Mouse (Mus musculus) CH12.LX (cell line): ENCODE results near the gene Erich2. TPM values are rescaled to one million over a fixed set of nuclear protein-coding genes. Genes with fewer than 3 reads are reported as not detected.

ENCODE experiments used
- DNase-seq: peaks from one replicate; pipeline ENCODE4 v3.0.0-alpha.2; 2013; ENCODE audit errors: extremely low read depth
- H3K27ac ChIP-seq: 2 replicates; pipeline ENCODE4 v1.5.1; 2012; ENCODE audit warnings: low read depth, mild to moderate bottlenecking, control low read depth, moderate library complexity; ENCODE audit not compliant: insufficient read depth
- H3K27me3 ChIP-seq: replicated peaks from 2 replicates; pipeline ENCODE3; 2012; ENCODE audit warnings: inconsistent platforms
- H3K36me3 ChIP-seq, 2 experiments: replicated peaks in 1 of 2; 2 replicates each; pipeline versions ENCODE3 to v1.6.1; 2012; ENCODE audit warnings: inconsistent platforms in 1 of 2, low read length in 1 of 2, mild to moderate bottlenecking in 1 of 2, mixed read lengths in 1 of 2, moderate library complexity in 1 of 2; ENCODE audit not compliant: control insufficient read depth in 1 of 2, insufficient read depth in 1 of 2
- H3K4me1 ChIP-seq, 2 experiments: 2 replicates each; pipeline ENCODE4 v1.6.1; 2012; ENCODE audit warnings: inconsistent platforms in 1 of 2, moderate library complexity in 1 of 2; ENCODE audit not compliant: insufficient read depth in 2 of 2, control insufficient read depth in 1 of 2
- H3K4me2 ChIP-seq: 2 replicates; pipeline ENCODE4 v1.6.1; 2012; ENCODE audit warnings: low read depth, mild to moderate bottlenecking, control low read depth; ENCODE audit not compliant: poor library complexity, insufficient read depth, severe bottlenecking
- H3K4me3 ChIP-seq, 3 experiments: fragments of 150-350 bp in 1 of 3; sonication (generic) in 1 of 3; replicated peaks in 1 of 3; 2 replicates each; pipeline versions ENCODE3 to v1.5.1; 2011 to 2012; ENCODE audit warnings: low read depth in 2 of 3, low read length in 2 of 3, mild to moderate bottlenecking in 2 of 3, moderate library complexity in 2 of 3, control low read depth in 1 of 3, improper control_type of control experiment in 1 of 3, inconsistent platforms in 1 of 3, mixed read lengths in 1 of 3; ENCODE audit not compliant: poor library complexity in 1 of 3
- H3K79me2 ChIP-seq: replicated peaks from 2 replicates; pipeline ENCODE4 v1.6.1; 2012; ENCODE audit warnings: mild to moderate bottlenecking, moderate library complexity; ENCODE audit not compliant: control insufficient read depth, poor library complexity, insufficient read depth, severe bottlenecking; ENCODE audit errors: extremely low read depth
- H3K9ac ChIP-seq: 2 replicates; pipeline ENCODE4 v1.6.1; 2012; ENCODE audit warnings: low read depth, mild to moderate bottlenecking, control low read depth, moderate library complexity; ENCODE audit not compliant: insufficient read depth
- H3K9me3 ChIP-seq: replicated peaks from 2 replicates; pipeline ENCODE3; 2012; ENCODE audit warnings: low read length, inconsistent platforms, mixed read lengths
- CHD2 ChIP-seq: IDR thresholded peaks from 2 replicates; pipeline ENCODE4 v1.6.1; 2011; ENCODE audit warnings: low read length, improper control_type of control experiment
- E2F4 ChIP-seq: IDR thresholded peaks from 2 replicates; pipeline ENCODE4 v1.6.1; 2011; ENCODE audit warnings: low read depth, low read length, improper control_type of control experiment; ENCODE audit not compliant: insufficient replicate concordance
- EP300 ChIP-seq: IDR thresholded peaks from 2 replicates; pipeline ENCODE4 v1.6.1; 2011; ENCODE audit warnings: low read length, improper control_type of control experiment
- ETS1 ChIP-seq: conservative IDR thresholded peaks from 2 replicates; pipeline ENCODE4 v1.6.1; 2012; ENCODE audit warnings: low read depth, mild to moderate bottlenecking, inconsistent platforms, low read length, improper control_type of control experiment, moderate library complexity
- HCFC1 ChIP-seq: IDR thresholded peaks from 2 replicates; pipeline ENCODE4 v1.6.1; 2012; ENCODE audit warnings: low read depth, mild to moderate bottlenecking, inconsistent platforms, low read length, improper control_type of control experiment
- IRF4 ChIP-seq: IDR thresholded peaks from 2 replicates; pipeline ENCODE4 v1.6.1; 2014; ENCODE audit warnings: low read depth, mild to moderate bottlenecking, inconsistent platforms, low read length, improper control_type of control experiment
- JUN ChIP-seq: IDR thresholded peaks from 2 replicates; pipeline ENCODE4 v1.6.1; 2011; ENCODE audit warnings: low read depth, mild to moderate bottlenecking, low read length, improper control_type of control experiment, moderate library complexity; ENCODE audit not compliant: insufficient read depth
- MAX ChIP-seq: IDR thresholded peaks from 2 replicates; pipeline ENCODE4 v1.6.1; 2011; ENCODE audit warnings: low read length, improper control_type of control experiment
- MAZ ChIP-seq: IDR thresholded peaks from 2 replicates; pipeline ENCODE4 v1.6.1; 2012; ENCODE audit warnings: low read depth, mild to moderate bottlenecking, inconsistent platforms, low read length, improper control_type of control experiment, moderate library complexity
- PAX5 ChIP-seq: IDR thresholded peaks from 2 replicates; pipeline ENCODE4 v1.6.1; 2012; ENCODE audit warnings: low read length, inconsistent platforms, mixed read lengths
- POLR2AphosphoS2 ChIP-seq: IDR thresholded peaks from 2 replicates; pipeline ENCODE4 v1.6.1; 2011; ENCODE audit warnings: low read depth, low read length, improper control_type of control experiment
- RCOR1 ChIP-seq: conservative IDR thresholded peaks from 2 replicates; pipeline ENCODE4 v1.6.1; 2012; ENCODE audit warnings: low read depth, mild to moderate bottlenecking, inconsistent platforms, low read length, improper control_type of control experiment
- USF2 ChIP-seq: conservative IDR thresholded peaks from 2 replicates; pipeline ENCODE4 v1.6.1; 2011; ENCODE audit warnings: low read depth, low read length, improper control_type of control experiment
- ZKSCAN1 ChIP-seq: IDR thresholded peaks from 2 replicates; pipeline ENCODE4 v1.6.1; 2012; ENCODE audit warnings: low read depth, inconsistent platforms, low read length, improper control_type of control experiment, borderline replicate concordance
- ZMIZ1 ChIP-seq: IDR thresholded peaks from 2 replicates; pipeline ENCODE4 v1.6.1; 2012; ENCODE audit warnings: low read depth, mild to moderate bottlenecking, inconsistent platforms, low read length, improper control_type of control experiment
- dilution Hi-C: fragments of 300-500 bp; cut with MboI; formaldehyde crosslinking; loops from 2 replicates; pipeline ENCODE4 v1.14.3; 2020; ENCODE audit warnings: low sequenced_read_pairs; ENCODE audit not compliant: extremely low pct_unique_long_range_greater_than_20kb, extremely low pct_ligation_motif_present
- in situ Hi-C: fragments of 300-500 bp; cut with MboI; formaldehyde crosslinking; loops from 3 replicates; pipeline ENCODE4 v1.14.3; 2019; ENCODE audit warnings: low sequenced_read_pairs, low pct_ligation_motif_present, low pct_unique_long_range_greater_than_20kb, mixed read lengths
- polyA plus RNA-seq: library from polyadenylated mRNA; unstranded; fragments of >175 nt; gene quantifications from 2 replicates; pipeline ENCODE4 v1.2.1, GENCODE M21; 2012; ENCODE audit warnings: low read depth; ENCODE audit not compliant: insufficient read length
- total RNA-seq, 2 experiments: library from RNA; depleted of rRNA; stranded (reverse); fragments of 300-350 nt in 1 of 2; fragments of >200 nt in 1 of 2; gene quantifications; 2 replicates each; pipeline ENCODE4 v1.2.3; 2012 to 2014

Gene Erich2
- total and polyA plus RNA-seq, 3 experiments, result 0.24 TPM; not detected in 2

DNA sequence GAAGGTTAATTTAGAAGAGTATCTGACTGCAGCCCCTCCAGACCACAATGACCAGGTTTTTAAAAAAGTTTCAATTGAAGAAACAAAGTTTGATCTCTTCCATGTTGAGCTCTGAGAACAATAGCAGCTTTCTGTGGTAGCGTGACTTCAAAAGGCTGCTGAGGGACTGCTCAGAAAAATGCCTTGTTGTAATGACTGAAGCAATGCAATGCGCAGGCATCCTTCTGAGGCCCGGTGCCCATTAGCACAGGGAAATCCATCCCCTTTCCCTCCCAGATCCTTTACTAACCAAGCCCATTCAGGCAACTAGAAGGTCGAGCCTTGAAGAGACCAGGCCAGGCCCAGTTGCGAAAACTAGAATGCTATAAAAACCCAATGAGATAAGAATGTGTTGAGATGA lies 37.5 kb upstream of the Erich2 start:
- Histone ChIP-seq H3K79me2 (no peaks in the 10 kb centered on the region), H3K27me3 (no peaks in the 10 kb centered on the region), H3K36me3 (no peaks in the 10 kb centered on the region), H3K9me3 (peaks cover 19% of the 10 kb centered on the region), H3K27ac (no peak overlapping the region), H3K9ac (no peak overlapping the region), H3K4me3 (no peak overlapping the region), H3K4me2 (no peak overlapping the region), H3K4me1 (peaks cover 0 to 15% of the 10 kb centered on the region in 2 experiments; a peak in 2 of 4 replicates)
- in situ Hi-C loops, result no loop called here
- TF ChIP-seq USF2 (no peak), ZKSCAN1 (no peak), MAX (no peak), ZMIZ1 (no peak), JUN (no peak), IRF4 (no peak), CHD2 (no peak), MAZ (no peak), ETS1 (no peak), E2F4 (no peak), RCOR1 (no peak), EP300 (no peak), HCFC1 (no peak)
- dilution Hi-C loops, result no loop called here
- DNase-seq, result no peak

DNA sequence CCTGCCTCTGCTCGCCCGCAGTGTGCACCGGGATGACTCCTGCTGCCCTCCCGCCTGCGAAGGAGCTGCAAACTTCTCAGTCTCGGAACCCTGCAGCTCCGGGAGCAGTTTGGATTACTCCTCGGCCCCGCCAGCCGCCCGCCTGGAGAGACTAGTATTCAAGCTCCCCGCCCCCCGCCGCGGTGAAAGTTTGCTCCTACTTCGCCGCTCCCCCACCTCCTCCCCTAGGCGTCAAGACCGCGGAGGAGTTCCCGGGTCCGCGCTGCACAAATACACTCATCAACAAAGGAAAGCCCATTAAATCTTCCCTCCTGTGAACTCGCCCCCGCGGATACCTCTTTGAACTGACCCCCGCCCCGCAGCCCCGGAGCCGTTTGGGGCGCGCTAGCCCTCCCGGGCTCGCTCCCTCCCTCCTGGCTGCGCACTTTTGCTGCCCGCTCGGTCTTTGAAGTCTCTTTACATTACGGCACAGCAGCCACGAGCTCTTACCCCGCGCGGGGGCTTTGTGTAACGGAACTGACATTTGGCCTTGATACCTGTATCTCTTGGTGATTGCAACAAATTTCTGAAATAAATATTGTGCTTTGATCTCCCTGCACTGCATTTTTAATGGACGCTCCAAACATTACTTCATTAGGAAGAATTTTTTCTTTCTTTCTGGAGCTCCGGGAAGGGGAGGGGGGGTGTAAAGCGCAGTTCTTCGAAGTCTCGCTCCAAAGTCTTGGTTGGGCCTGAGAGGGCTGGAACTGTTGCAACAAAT lies 36.6 kb upstream of the Erich2 start:
- Histone ChIP-seq H3K4me1 (peaks cover 0 to 6% of the 10 kb centered on the region in 2 experiments; a peak in 2 of 4 replicates), H3K4me3 (no peak overlapping the region), H3K4me2 (no peak overlapping the region), H3K9ac (no peak overlapping the region), H3K9me3 (peaks cover 28% of the 10 kb centered on the region), H3K79me2 (no peaks in the 10 kb centered on the region), H3K27ac (no peak overlapping the region), H3K27me3 (no peaks in the 10 kb centered on the region), H3K36me3 (no peaks in the 10 kb centered on the region)
- TF ChIP-seq PAX5 (no peak), POLR2AphosphoS2 (no peak), IRF4 (no peak)
- dilution Hi-C loops, result no loop called here
- in situ Hi-C loops, result no loop called here
- no peak for DNase-seq
